Mouse (Mus musculus) heart, adult 9 months (tissue): ENCODE measurements around the gene Clps.
A peak's percentile ranks its signal among the peaks of the same experiment; 100 is the strongest.

Experiments
- DNase-seq, 2 experiments: peaks; one replicate each; pipeline ENCODE4 v3.0.0; 2022; ENCODE audit warnings: low spot score in 2 of 2

Clps gene

DNA sequence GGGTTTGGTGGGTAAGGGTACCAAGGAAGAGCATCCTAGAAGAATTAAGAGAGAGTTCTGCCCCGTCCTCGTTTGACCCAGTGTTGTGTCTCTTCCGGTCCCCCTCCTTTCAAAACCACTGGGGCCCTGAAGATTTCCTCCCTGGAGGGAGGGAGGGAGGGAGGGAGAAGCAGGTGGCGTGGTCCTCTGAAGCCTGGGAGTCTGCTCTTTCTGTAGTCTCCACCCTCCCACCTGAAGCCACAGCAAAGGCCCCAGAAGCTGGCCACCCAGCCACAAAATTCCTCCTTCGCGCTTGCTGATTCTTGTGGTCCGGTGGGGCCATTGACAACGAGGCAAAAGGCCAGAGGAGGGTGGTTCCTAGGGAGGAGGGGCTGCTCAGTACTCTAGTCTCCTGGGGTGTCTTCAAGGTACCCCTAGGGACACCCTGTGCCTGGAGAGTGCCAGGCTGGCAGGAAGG lies 41.9 kb downstream of the Clps start:
- peak; percentile 59 to 62 for DNase-seq

DNA sequence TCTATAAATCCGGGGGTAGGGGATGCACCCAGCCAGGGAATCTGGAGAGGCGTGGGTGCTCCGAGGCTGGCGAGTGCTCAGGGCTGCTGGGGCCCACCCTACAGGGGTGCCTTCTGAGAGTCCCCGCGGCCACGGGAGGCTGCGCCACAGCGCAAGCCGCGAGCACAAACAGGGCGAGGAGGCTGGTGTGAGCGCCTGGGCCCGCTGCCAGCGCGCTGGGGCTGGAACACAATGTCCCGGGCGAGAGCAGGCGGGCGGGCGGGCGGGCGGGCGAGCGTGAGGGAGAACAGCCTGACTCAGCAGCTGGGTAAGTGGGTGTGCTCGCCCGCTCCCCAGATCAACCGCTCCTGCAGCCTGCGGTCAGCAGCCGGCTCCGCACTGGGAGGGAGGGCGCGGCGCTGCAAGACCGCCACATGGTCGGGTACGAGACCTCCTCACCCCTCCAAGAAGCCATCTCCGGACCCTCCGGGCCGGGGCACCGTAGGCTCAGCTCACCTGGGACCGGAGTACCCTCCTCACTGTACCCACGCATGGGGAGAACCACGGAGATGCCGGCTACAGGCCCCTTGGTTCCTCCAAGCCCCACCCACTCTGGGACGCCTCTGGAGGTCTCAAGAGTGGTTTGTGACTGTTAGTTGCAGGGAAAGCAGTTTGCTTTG lies 42.5 kb downstream of the Clps start:
- peak in 1 of 2 experiments; percentile 94 for DNase-seq

DNA sequence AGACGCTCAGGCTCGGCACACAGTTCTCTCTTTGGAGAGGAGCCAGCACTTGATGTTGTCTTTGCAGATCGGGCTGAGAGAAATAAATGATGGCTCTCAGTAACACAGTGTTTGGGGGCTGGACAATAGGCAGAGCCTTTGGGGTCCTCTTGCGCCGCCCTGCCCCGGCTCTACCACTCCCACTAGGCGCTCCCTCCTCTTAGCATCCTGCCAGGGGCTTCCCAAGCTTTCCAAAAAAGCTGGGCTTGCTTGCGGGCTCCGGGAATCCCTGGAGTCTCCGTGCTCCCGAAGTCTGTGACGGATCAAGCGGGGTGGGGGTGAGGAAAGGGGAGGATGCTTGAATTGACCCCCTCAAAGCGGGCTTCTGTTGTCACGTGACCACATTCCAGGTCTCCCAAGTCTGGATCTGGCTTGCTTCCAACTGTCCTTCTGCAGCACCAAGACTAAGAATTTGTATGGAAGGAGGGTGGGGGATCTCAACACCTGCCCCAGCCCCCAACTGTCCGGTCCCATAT lies 43.1 kb downstream of the Clps start, which contains the start of gene Fkbp5:
TSS of gene Fkbp5 (minus strand) at position 87 of the 515 bp plus-strand sequence.
- peak; percentile 91 to 93 for DNase-seq

DNA sequence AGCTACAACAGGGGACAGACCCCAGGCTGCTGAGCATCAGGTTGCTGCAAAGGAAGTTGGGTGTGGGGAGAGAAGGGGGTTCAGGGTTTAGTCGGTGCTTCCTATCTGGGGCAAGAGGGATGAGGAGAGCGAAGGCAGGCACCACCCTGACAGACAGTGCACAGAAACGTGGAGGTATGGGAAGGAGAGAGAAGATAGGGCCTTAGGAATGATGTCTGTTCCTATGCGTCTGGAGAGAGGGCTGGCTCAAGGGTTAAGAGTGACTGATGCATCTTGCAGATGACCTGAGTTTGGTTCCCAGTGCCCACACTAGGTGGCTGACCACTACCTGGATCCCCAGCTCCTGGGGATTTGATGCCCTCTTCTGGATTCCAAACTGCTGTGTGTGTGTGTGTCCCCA lies 43.7 kb downstream of the Clps start:
- DNase-seq, result no peak

DNA sequence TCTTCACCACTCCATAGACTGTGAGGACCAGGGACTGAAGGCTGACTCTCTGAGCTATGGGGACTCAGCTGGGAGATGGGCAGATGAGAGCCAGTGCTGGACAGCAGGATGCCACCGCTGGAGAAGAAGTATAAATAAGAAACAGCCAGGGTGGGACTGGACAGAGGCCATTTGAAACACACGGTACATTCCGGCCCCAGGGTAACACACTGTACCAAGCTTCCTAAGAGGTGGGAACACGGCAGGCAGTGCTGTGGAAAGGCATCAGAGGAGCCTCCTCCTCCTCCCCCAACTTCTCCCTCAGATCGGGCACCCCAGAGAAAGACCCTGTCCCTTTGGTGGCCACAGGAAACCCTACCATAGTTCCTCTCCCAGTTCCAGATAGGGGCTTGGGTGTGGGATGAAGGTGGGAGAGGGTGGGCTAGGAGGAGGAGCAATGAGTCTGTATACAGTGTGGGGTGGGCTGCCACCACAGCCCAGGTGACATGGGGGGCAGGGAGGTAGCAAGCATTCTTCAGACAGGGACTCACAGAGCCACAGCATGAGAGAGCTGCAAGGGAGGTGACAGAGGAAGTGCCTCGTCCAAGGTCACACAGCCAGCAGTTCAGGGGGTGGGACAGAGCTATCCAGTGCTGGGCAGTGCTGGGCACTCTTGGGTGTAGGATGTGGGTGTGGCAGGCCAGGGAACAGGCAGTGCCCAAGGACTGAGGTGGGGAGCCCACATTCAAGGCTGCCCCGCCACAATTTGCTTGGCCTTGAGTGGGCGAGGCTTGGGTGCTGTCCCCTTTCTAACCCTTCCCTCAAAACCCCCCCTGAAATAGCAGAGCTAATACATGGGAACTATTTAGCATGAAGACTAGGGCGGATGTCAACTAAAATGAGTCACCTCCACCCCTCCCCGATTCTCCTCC lies 44.9 kb downstream of the Clps start:
- DNase-seq, result peak; percentile 68 to 74

DNA sequence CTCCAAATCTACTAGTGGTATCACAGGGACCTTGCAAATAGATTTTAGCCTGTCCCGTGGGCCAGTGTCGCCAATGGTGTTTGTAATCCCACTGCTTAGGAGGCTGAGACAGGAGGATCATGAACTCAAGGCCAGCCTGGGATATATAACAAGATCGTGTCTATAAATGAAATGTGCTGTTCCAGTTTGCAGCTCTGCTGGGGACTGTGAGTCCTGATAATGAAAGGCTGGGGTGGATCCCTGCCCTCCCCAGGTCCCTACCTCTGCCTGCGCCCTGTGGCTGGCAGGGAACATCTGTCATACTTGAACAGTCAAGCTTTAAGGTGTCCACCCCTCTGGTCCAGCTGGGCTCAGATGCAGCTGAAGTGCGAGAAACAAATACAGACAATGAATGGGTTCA lies 46.0 kb downstream of the Clps start:
- DNase-seq, result no peak

DNA sequence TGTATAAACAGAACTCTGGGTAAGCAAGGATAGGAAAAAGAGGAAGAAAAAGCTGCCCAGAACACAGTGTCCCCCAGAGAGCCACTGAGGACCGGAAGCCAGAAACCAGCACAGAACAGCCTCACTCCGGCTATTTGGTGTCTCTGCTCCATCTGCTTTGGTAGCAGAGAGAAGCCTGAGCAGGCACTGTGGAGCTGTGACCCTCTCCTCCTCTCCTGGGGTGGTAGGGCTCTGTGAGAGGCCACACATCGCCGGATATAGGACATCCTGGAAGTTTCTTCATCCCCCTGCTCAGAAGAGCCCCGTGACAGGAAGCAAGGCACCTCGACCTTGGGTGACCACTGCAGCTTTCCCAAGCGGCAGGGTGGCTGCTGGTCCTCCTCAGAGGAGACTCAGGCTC lies 46.7 kb downstream of the Clps start:
- DNase-seq, result peak; percentile 49 to 72

DNA sequence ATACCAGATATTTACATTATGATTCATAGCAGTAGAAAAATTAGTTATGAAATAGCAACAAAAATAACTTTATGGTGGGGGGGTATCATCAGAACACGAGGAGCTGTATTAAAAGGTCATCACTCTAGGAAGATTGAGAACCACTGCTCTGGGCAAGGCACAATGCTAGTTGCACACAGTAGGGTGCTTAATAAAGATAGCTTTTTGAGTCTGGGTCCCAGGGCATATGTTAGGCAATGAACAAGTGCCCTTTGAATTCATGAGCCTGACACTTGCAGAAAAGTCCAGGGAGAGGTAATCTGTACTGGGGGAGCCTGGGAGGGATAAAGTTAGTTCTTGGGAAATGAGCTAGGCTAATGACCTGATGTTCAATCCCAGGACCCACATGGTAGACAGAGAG lies 47.2 kb downstream of the Clps start:
- no peak for DNase-seq

DNA sequence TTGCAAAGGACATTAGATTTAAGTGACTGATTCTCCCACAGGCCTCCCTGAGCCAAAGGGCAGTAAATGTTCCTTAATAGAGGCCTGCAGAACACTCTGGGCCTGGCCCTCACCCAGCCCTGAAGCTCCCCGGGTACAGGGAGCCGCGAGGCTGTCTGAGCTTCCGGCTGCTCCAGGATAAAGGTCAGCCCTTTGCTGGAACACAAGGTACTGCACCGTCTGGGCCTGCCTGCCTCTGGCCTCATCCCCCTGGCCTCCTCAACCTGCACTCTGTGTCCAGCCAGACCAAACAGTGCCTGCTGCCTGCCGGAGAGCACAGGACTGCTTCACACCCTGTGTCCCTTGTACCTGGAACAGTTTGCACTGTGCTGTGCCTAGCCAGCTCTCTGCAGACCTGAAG lies 47.9 kb downstream of the Clps start:
- DNase-seq, result peak; percentile 78 to 87

DNA sequence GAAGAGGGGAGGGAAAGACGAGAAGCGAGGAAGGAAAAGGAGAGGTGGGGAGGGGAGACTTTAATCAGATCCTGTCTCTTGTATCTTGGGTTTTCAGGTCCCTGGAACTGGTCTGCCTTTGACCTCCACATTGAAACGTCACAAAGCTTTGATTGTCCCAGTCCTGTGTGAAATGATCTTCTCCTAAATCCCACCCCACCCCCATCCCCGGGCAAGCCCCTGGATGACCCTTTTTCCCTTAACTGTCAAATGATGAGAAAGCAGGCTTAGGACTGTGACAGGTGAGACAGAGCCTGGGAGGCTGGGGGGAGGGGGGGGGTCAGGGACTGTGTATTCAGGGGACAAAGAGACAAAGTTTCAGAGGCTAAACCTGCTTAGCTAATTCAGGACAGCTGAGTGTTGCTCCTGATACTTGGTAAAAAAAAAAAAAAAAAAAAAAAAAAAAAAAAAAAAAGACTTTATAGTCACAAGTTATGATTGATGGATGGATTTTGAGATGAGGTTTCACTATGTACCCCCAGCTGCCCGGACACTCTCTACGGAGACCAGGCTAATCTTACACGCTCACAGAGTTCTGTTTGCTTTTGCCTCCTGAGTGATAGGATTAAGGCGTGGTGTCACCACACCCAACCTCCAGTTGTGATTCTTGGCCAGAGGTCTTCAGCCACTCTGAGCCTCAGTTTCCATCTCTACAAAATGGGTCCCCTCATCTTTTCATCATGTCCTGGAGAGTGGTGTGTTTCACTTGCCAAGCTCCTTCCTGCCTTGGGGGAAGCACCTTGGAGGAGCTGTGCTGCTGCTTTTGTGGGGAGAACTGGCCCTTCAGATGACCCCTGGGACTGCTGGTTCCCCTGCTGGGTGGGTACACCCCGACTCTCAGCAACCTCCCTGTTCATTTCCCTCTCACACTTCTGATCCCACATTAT lies 48.7 kb downstream of the Clps start:
- no peak for DNase-seq

DNA sequence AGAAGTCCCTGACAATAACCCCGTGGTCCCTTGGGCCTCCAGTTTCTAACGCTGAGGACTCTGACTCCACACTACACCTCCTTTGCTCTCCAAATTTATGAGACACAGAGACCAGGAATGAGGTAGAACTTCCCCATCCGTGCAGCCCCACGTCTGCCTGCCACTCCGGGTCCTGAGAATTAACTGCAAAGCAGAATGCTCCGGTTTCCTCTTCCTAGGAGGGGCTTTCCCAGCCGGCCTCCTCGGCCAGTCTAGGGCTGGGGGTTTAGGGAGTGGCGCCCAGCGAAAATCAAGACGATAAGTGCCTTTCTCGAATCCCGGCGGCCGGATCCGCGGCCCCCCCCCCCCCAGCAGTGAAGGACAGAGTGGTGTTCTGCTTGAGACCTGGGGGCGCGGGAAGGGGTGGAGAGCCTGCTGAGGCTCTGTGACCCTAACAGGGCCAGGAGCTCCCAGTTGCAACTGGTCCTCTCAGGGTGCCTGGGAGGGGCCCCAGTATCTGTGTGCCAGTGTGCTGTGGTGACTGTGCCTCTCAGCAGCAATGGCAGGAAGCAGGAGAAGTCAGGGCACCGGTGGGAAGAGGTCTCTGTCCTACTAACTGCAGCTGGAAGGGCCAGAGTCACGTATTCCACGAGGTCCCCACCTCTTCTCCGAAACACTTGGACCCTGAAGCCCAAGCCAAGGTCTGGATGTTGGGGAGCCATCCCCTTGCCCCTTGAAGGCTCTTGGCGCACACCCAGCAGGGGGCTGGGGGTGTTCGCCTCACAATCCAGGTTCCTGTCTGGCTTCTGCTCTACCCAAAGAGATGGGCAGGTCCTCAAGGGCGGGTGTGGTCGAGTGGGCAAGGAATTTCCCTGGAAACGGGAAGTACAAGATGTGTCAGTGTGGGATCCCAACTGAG lies 49.9 kb downstream of the Clps start:
- peak in 1 of 2 experiments; percentile 46 for DNase-seq
